Mouse (Mus musculus) spleen, embryonic (tissue): ENCODE data around the gene Mtx1.

Source experiments
- CTCF ChIA-PET: fragments of 350-600 bp; sonication (Branson Sonifier 250); formaldehyde crosslinking; loops from one replicate; lab custom pipeline; 2022; lab: Charles Lee

The Mtx1 gene

DNA sequence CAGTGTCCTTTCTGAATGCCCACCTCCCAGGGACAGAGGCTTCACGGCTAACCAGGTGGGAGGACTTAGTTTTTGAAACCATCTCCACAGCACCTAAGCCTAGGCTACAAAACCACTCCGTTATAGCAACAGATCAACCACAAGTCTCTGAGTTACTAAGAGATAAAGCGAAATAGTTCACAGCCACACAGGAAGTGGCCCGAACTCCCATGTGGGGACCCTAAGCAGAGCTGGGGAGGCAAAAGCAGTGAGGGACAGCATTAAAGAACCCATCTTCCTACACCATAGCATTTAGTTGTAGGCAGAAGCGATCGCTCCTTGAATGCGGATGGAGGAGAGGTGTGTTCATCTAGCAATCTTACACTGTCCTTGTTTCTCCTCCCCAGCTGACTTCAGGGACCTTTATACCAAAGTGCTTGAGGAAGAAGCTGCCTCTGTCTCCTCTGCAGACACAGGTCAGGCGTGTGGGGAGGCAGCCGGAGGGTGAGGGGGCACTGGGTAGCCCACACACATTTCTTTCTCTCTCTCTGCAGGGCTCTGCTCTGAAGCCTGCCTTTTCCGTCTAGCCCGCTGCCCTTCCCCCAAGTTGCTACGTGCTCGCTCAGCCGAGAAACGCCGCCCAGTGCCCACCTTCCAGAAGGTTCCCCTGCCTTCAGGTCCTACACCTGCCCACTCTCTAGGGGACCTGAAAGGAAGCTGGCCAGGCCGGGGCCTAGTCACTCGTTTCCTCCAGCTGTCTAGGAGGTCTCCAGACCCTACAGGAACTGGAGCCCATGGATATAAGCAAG is 39.0 kb downstream of the Mtx1 start:
- CTCF ChIA-PET, result no interaction called here

DNA sequence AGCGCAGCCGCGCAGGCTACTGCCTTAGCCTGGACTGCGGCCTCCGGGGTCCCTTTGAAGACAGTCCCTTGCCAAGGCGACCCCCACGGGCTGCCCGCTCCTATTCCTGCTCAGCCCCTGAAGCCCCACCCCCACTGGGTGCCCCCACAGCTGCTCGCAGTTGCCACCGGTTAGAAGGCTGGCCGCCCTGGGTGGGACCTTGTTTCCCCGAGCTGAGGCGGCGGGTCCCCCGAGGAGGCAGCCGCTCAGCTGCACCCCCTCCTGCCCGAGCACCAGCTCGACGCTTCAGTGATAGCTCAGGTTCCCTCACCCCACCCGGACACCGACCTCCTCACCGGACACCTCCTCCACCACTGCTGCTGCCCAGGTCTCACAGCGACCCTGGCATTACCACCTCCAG is 39.7 kb downstream of the Mtx1 start:
- CTCF ChIA-PET, result no interaction called here

DNA sequence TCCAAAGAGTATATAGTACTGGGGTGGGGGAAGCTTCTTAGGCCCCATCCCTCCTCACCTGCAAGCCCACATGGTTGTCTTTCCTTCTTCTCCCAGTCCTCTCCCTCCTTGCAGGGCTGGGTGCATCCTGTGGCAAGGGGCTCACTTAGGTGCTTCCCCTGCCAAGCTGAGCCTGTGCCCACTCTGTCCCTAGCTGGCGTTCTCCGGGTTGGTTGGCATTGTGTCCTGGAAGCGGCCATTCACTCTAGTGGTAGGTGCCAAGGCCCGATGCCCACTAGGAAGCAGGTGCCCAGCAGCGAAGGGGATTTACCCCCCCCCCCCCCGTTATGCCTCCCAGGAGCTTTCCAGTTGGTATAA is 43.0 kb downstream of the Mtx1 start:
- CTCF ChIA-PET, result no interaction called here

DNA sequence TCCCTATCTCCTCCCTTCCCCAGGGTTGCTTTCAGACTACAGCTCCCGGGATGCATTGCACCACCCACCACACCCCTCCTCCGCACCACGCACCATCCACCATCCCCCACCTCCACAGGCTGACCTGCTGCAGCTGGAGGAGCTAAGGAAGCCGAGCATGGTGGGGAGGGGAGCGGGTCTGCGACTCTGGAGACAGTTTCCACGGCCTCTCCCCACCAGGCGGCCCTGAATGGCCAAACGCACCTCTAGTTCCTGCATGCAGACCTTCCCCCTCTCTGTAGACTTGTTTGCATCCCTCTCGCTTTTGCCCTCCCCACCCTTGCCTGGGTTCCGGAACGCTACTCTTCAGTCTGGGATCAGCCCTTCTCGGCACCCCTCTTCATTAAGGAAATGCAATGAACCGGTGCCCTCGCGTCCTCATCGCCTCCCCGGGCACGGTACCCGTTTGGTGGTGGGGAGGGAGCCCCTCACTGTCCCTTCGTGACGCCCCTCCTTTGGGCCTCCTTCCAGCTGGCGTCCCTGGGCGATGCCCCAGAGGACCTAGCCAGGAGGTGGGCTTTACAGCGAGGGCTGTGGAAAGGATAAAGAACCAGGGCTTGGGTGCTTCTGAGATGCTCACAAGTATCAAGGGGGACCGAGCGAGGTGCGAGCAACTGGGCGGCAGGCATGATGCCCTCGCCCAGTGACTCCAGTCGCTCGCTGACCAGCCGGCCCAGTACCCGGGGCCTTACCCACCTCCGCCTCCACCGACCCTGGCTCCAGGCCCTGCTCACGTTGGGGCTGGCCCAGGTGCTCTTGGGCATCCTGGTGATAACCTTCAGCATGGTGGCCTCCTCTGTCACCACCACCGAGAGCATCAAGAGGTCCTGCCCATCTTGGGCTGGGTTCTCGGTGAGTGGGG is 43.6 kb downstream of the Mtx1 start, which contains the start of gene Fam189b:
Gene Fam189b, plus strand, starts transcription at position 86 of the 901 bp plus-strand sequence.
- CTCF ChIA-PET, result no interaction called here

DNA sequence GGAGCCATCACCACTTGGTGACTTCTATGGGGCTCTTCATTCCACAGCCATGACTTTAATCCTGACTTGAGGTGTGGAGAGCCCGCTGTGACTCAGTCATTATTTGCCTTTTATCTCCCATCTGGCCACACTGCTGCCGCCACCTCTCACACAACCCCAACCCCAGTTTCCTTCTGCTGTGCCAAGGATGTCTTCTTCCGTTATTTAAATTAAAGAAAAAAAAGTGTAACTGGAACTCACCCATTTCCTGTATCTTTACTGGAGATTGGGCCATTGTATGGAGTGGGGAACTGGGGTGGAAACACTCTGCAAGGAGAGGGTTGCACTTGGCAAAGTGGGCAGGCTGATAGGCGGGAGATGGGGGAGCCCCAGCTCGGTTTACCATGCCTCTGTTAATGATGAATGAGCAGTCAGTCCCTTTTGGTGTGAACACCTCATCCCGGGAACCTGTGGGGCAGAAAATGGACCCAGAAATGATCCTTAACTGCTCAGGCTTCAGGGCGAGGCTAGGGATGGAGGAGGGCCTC is 44.3 kb downstream of the Mtx1 start:
- CTCF ChIA-PET, result no interaction called here

DNA sequence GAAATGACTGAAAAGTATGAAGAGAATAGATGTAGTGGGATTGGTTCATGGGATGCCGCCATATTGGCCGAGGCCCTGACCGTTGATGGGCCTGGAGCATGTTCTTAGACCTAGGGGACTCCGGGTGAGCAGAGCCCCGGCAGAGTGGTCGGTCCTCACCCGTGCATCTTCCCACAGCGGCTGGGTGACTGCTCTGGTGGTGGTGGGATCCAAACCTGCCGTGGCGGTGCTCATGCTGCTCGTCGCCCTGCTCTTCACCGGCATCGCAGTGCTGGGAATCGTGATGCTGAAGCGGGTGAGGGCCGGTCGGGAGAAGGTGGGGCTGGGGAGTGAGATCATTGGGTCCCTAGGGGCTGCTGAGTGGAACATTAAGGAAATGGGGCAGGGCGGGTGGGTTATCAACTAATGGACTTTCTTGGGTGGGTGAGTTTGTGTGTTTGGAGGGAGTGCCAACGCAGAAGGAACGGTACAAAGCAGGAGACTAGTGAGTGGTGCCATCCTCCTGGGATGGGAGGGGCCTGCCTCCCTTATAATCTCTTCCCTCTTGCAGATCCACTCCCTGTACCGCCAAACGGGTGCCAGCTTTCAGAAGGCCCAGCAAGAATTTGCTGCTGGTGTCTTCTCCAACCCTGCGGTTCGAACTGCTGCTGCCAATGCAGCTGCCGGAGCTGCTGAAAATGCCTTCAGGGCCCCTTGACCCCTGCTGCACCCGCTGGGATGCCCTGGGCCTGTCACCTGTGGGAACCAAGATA is 45.0 kb downstream of the Mtx1 start:
- CTCF ChIA-PET, result no interaction called here

DNA sequence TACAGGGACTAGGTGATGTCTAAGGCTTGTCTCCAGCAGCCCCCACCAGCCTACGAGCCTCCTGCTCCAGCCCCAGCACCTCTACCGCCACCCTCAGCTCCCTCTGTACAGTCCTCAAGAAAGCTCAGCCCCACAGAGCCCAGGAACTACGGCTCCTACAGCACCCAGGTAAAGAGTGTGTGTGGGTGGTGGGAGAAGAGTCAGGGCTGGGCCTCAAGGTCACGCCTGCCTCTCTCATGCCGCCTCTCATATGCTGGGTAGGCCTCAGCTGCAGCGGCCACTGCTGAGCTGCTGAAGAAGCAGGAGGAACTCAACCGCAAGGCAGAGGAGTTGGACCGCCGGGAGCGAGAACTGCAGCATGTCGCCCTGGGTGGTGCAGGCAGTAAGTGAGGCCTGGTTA is 47.8 kb downstream of the Mtx1 start:
- CTCF ChIA-PET, result no interaction called here

DNA sequence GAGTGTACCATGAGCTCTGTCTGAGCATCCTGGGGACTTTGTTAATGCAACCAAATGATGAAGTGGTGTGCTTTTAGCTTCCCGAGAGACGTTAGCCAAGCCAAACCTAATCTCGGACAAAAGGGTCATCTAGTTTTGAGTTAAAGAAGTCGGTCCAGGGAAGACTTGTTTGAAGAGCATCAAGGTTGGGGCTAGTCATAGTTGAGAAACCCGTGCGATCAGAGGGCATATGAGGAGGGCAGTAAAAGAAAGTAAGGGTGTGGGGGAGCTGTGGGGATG is 48.8 kb downstream of the Mtx1 start:
- CTCF ChIA-PET, result interaction anchor here (1.1 kb wide), 2 partner anchors 12 to 13 kb away, joined by 3 to 5 read pairs; no protein-coding TSS in a partner anchor

DNA sequence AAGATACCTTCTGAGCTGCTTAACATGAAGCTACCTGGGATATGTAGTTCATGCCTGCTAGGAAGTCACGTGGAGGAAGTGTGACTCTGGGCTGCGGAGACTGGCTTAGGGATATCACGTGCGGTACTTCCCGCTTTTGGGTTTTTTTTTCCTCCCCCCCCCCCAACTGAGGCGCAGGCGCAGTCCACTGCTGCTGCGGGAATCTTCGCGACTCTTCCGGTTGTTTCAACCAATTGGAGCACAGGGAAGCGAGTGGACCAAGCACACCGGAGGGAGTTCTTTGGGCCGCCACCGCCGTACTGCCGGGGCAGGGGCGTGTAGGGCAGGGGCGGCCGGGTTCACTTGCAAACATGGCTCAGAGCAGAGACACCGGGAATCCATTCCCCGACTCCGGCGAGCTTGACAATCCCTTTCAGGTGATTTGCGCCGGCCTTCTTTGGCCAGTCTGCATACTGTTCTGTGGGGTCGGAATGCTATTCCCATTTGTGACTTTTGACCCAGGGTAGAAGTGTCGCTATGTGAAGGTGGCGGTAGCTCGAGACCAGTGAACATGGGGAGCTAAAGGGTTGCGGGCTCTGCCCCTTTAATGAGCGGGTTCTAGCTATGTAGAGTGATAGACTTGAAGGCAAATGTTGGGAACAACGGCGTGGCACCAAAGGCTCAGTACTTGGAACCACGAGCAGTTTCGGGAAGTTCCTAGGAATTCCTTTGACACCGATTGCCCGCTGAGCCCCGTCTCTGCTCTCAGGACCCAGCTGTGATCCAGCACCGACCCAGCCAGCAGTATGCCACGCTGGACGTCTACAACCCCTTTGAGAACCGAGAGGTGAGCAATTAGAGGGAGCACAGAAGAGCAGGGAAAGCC is 49.4 kb downstream of the Mtx1 start, which contains the start of gene Scamp3:
Gene Scamp3, plus strand, starts transcription at position 232 of the 865 bp plus-strand sequence.
- CTCF ChIA-PET, result interaction anchor here (1.1 kb wide), 2 partner anchors 11 to 13 kb away, joined by 3 to 5 read pairs; no protein-coding TSS in a partner anchor

DNA sequence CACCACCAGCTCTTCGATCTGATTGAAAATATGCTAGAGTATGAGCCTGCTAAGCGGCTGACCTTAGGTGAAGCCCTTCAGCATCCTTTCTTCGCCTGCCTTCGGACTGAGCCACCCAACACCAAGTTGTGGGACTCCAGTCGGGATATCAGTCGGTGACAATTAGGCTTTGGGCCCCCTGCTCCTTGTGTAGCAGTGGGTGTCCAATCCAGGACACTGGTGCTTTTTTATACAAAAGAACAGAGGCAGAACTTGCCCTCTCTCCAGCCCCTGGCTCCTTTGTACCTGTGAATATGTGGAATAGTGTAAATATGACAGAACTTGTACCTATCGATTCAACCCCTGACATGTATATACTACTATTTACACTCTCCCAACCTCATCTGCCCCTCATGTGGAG is 50.5 kb downstream of the Mtx1 start:
- CTCF ChIA-PET, result no interaction called here

DNA sequence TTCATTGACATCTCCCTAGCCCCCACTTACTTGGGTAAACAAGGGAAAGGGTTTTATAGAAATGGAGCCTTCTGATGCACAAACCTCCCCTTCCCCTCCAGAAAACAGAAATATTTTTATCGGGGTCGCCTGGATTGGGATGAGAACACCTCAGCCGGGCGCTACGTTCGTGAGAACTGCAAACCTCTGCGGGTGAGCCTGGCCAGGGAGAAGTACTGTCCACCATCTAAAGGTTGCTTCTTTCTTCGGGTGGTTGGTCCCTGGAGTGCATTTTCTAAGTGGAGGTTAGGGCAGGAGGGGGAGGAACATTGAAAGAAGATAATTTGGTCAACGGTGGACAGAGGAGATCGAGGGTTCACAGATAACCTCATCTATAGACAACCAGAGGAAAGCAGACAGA is 51.3 kb downstream of the Mtx1 start:
- CTCF ChIA-PET, result no interaction called here

DNA sequence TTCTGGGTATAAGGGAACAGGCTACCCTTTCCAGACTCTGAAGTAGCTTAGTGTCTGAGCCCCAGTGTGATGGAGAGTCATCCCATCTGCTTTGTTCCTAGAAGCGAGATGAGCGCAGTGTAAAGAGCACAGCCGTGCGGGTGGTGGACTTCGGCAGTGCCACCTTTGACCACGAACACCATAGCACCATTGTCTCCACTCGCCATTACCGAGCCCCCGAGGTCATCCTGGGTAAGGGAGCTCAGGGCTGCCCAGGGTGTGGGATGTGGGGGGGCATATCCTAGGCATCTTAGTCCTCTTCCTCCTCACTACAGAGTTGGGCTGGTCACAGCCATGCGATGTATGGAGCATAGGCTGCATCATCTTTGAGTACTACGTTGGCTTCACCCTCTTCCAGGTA is 52.0 kb downstream of the Mtx1 start:
- CTCF ChIA-PET, result no interaction called here

DNA sequence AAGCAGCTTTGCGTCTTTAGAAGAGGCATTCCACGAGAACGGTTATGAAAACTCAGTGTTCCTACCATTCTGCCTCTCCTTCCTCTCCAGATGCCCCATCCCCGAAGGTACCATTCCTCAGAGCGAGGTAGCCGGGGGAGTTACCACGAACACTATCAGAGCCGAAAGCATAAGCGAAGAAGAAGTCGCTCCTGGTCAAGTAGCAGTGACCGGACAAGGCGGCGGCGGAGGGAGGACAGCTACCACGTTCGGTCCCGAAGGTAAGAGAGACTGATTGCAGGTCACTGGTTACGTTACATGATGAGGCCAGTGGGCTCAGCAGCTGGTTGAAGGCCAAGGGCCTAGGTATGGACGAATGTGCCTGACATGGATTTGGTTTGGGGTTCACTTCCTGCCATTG is 59.9 kb downstream of the Mtx1 start:
- CTCF ChIA-PET, result interaction anchor here (1.7 kb wide), 1 partner anchor 11 kb away, joined by 5 read pairs; no protein-coding TSS in a partner anchor

DNA sequence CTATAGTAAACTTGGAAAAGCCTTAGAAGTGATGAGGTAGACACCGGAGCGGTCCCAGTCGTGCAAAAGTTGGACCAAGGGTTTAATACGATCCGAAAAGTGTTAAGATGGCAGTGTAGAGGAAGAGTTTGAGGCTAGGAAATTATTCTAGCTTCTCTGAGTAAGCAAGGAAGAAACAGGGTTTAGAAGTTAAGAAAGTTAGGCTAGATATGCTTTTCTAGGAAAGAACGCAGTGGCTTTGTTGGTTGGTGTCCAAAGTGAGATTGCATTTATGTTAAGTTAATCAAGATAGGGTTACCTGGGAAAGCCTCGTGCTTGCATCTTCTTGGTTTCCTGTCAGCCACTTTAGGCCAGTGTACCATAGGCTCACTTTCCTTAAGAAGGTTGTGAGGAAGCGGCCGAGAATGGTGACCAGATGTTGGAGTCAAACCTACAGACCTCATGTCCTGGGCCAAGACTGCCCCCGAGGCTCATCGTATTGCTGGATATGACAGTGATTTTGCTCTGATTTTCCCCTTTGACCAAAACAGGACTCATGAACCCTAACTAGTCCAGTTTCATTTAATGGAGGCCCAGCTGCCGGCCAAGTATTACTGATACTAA is 61.5 kb downstream of the Mtx1 start:
- CTCF ChIA-PET, result interaction anchor here (1.7 kb wide), 1 partner anchor 13 kb away, joined by 5 read pairs; no protein-coding TSS in a partner anchor

DNA sequence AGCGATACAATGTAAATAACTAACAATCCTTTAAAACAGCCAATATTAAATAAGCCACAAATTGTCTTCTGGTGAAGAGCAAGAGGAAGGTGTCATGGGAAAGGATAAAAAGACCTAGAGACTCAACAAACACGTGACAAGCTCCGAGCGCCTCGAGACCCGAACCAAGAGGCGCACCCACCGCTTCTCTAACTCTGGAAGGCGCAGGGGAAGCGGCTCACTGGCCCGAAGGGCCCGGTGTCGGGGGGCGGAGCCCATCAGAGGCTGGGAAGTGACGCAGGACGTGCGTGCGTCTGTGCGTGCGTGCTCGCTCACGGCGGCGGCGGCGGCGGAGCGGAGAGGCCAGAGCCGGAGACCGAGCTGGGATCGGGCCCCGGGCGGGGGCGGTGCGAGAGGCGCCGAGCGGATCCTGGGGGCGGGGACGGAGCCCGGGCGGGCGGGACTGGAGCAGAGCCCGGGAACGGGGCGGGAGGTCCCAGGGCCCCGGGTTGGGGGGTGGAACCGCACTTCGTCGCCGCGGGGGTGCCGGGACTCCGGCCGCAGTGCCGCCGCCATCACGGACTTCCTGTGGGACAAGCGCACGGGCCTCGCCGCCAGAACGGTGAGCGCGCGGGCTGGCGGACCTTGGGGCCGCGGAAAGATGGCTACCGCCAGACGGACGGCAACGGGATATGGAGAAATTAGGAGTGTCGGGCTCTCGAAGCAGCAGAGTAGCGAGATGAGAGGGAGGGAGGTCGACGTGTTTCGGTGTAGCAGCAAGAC is 62.2 kb downstream of the Mtx1 start, which contains the start of gene Clk2:
Gene Clk2, plus strand, starts transcription at position 290 of the 762 bp plus-strand sequence.
- CTCF ChIA-PET, result interaction anchor here (0.7 kb wide), 1 partner anchor 163 kb away, joined by 5 read pairs; no protein-coding TSS in a partner anchor

DNA sequence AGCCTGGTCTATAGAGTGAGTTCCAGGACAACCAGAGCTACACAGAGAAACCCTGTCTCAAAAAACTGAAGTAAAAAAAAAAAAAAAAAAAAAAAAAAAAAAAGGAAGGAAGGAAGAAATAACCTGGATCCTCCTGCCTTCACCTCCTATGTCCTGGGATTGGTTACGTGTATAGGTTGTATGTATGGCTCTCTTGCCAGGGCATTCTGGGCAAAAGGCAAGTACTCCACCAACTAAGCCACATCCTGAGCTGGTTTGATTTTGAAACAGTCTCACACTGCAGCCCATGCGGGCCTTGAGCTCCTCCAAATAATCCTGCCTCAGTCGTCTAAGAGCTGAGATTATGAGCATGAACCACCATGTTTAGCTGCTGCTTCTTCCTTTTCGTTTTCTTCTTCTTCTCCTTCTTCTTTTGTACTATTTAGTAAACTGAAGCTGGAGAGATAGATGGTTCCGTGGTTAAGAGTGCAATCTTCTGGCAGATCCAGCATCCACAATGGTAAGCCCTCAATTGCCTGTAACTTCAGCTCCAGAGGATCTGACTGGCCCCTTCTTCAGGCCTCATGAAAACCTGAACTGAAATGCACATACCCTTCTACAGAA is 63.1 kb downstream of the Mtx1 start:
- CTCF ChIA-PET, result interaction anchor here (0.6 kb wide), 1 partner anchor 179 kb away, joined by 7 read pairs; no protein-coding TSS in a partner anchor

DNA sequence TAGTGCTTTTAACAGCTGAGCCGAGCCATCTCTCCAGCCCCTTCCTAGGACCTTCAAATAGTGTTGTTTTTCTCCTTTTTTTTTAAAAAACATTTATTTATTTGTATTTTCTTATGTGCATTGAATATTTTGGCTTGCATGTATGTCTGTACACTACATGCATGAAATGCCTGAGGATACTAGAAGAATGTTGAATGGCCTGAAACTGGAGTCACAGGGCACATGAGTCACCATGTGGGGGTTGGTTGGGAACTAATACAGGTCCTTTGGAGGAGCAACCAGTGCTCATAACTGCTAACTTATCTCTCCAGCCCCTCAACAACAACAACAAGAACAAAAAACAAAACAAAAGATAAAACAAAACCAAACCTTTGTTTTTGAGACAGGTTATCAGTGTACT is 63.8 kb downstream of the Mtx1 start:
- CTCF ChIA-PET, result interaction anchor here (0.6 to 0.7 kb wide), 2 partner anchors 58 to 179 kb away, joined by 3 to 7 read pairs; no protein-coding TSS in a partner anchor

DNA sequence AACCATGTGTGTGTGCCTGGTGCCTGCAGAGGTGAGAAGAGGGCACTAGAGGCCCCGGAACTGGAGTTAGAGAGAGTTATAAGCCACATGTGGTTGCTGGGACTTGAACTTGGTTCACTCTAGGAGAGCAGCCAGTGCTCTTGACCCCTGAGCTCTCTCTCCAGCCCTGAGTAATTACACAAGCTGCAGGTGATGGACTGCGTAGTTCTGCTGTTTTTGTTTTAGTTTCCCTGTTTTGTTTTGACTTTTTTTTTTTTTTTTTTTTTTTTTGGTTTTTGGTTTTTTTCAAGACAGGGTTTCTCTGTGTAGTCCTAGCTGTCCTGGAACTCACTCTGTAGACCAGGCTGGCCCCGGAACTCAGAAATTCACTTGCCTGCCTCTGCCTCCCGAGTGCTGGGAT is 65.1 kb downstream of the Mtx1 start:
- CTCF ChIA-PET, result no interaction called here

DNA sequence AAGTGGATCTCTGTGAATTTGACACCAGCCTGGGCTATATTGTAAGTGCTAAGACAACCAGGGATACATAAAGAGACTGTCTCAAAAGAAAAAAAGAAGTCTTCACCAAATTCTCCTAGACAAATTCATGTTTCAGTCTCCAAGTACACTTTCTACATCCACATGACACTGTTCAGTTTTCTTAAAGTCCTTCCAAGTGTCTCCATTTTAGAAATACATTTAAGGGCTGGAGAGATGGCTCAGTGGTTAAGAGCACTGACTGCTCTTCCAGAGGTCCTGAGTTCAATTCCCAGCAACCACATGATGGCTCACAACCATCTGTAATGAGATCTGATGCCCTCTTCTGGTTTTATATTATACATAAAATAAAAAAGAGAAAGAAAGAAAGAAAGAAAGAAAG is 65.7 kb downstream of the Mtx1 start:
- CTCF ChIA-PET, result interaction anchor here (2.1 kb wide), 1 partner anchor 73 kb away, joined by 7 read pairs; no protein-coding TSS in a partner anchor
